Mouse (Mus musculus) right cerebral cortex, postnatal 14 days (tissue): ENCODE measurements around the gene Zranb1.

Source experiments
- DNase-seq: peaks from one replicate; pipeline ENCODE4 v3.0.0; 2022

The Zranb1 gene

GRCm38 (mm10) chr7:133003421-133003820 is 72.5 kb downstream of the Zranb1 start:
- DNase-seq: peak; percentile 88

DNA sequence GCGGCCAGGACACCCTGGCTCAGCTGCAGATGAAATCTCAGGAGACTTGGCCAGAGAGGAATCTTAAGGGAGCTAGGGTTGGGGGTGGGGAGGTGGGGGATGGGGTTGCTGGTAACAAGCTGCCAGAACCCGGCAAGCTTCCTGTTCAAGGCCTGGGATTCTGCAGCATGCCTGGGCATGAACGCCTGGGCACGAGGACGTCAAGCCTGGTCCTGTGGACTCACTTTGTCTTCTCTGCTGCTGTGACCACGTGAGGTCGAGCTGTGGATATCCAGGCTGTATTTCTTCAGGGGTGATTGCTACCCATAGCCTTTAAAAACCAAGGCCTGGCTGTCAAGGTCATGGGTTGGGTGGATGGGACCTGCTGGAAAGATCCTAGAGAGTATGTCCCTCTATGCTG is 74.8 kb downstream of the Zranb1 start:
- DNase-seq: no peak

- no peak for DNase-seq
Measured at GRCm38 (mm10) chr7:133007343-133007742, 76.4 kb downstream of the Zranb1 start.

- no peak for DNase-seq
Measured at GRCm38 (mm10) chr7:133008663-133009062, 77.7 kb downstream of the Zranb1 start.

DNA sequence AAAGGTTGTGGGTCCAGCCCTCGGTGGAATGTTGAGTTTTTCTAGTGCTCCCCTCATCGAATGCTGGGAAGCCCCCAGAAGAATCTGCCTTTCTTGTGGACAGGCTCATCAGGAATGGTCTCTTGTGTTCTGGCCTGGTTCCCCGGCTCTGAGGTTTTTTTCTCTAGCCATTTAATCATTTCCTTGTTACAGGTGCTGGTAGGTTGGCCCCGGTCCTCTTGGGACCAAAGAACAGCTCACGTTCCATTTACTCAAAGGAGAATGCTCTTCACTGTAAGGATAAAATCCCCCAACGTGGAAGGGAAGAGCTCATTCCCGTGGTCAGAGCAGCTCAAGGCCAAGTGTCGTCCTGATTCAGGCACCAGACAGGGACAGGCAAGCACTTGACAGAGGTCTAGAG is 78.7 kb downstream of the Zranb1 start:
- DNase-seq: no peak

GRCm38 (mm10) chr7:133010477-133010876 is 79.5 kb downstream of the Zranb1 start:
- DNase-seq: no peak

GRCm38 (mm10) chr7:133011191-133011590 is 80.2 kb downstream of the Zranb1 start:
- no peak for DNase-seq

GRCm38 (mm10) chr7:133011611-133012010 is 80.7 kb downstream of the Zranb1 start:
- no peak for DNase-seq

DNA sequence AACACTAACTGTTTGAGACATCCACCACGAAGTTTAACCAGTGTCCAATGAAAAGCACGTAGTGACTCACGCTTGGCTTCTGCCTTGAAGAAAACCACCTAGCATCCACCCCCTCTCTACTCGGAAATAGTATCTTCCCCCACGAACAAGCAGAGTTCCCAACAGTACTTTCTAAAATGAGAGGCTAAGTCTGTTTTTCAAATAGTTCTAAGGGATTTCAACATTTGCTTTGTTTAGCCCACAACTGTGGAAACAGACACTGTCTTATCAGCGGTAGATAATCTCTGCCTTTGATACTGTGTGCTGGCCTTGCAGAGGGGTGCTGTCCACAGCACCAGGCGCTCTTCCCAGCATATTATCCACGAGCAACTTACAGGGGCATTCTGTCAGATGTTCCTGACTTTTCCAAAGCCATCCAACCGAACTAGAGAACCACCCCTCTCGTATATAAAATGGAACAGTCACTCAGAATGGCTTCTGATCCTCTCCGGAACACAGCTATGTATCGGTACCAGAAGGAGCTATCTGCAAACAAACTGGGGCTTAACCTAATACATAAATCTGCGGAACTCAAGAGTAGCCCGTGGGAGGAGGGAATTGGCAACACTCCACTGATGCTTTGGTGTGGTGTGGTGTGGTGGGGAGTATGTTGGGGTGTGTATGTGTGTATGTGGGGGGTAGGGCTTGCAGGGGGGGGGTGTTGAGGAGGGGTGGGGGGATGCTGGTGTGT is 81.9 kb downstream of the Zranb1 start:
- no peak for DNase-seq

DNA sequence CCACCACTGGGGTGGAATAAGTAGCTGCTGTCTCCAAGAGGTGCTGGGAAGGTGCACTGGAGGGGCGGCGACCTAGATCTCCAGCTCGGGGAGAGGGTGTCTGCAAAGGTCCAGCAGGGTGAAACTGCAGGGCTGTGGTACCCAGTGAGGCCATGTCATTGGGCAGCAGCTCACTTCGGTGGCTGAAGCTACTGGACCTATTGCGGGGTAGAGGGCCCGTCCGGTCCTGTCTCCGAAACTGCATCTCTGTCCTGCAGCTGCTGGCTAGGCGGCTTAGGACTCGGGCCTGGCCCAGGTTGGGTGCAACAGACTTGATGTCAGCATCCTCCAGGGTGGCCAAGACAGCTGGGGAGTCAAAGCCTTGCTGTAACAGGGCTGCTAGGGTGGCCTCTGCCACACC is 83.0 kb downstream of the Zranb1 start:
- no peak for DNase-seq

DNA sequence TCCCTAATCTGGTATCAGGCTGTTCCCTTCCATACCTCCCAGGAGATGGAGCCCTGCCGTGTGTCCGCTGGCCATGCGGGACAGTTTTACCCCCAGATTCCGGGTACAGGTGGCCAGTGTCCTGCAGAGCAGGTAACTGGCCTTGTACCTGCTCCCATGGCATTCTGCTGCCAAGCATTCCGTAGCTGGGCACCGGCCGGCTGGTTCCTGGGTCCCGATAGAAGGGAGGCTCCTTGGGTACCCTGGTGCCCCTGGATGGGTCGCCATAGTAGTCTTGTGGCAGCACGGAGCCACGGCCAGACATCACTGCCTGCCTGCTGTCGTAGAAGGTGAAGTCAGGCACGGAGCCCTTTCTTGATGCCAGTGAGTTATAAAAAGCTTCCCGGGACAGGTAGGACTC is 83.7 kb downstream of the Zranb1 start:
- no peak for DNase-seq

GRCm38 (mm10) chr7:133015416-133016070 is 84.6 kb downstream of the Zranb1 start:
- no peak for DNase-seq

- DNase-seq: no peak
Measured at GRCm38 (mm10) chr7:133018961-133019360, 88.0 kb downstream of the Zranb1 start.

DNA sequence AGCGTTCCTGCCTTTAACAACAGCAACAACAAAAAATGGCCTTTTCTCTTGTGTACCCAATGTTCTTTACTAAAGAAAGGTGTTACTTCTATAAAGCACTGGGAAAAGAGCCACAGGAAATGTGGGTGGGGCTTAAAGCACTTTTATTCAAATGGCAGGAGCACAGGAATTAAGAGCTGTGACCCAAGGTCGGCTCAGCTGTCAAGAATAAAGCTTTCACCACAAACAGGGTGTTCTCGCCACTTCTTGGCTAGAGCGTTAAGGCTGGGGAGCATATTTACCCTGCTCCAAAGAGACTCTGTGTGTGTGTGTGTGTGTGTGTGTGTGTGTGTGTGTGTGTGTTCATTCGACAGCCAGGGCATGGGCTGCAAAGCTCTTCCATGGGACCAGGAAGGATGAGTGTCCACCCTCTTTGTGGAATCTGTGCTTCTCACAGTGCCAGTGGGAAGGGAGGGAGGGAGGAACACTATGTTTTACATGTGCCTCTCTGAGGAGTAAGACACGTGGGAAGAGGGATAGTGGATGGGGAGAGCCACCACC is 88.6 kb downstream of the Zranb1 start:
- DNase-seq: no peak

DNA sequence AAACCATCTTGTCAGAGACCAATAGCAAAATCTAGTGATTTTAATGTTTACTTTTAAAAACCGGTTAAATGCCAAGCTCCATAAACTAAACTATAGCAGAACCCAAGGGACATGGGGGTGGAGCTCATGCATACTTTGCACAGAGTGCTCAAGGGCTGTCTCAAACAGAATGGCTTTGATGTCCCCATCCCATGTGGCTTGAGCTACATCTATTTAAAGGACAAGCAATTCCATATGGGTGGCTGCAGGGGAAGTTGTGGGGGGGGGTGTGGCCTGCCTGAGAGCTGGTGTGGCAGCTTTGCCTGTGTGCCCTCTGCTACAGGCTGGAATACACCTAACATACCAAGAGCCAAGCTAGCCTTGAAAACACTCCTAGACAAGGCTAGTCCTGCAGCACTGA is 93.8 kb downstream of the Zranb1 start:
- no peak for DNase-seq

GRCm38 (mm10) chr7:133027930-133028329 is 97.0 kb downstream of the Zranb1 start:
- no peak for DNase-seq

- no peak for DNase-seq
Measured at GRCm38 (mm10) chr7:133029004-133029403, 98.1 kb downstream of the Zranb1 start.

- no peak for DNase-seq
Measured at GRCm38 (mm10) chr7:133029496-133030047, 98.6 kb downstream of the Zranb1 start.

DNA sequence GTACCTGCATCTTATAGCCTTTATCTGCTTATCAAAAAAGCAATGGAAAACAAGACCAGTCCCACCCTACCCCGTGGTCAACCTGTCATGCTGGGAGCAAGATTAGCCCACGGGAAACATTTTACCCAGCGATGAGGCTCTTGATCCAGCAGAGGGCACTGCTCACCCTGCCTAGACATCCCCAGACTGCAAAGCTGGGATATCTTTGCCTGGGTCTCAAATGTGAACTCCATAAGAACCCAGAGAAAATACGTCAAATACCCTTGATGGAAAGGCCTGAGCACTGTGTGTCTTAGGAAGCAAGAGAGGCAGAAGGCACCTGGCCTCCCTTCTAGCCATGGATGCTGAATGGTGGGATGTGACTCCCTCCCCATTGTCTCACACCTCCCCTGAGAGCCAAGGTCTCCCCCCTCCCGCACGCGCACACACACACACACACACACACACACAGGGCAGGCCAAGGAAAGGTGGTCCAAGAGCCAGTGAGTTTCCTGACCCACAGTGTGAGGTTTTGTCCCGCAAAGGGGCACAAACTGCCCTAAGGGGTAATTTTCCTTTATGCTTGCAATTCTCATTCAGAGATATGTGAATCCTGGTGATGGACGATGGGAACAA is 101.8 kb downstream of the Zranb1 start:
- DNase-seq: peak; percentile 61

GRCm38 (mm10) chr7:133035901-133036300 is 105.0 kb downstream of the Zranb1 start:
- DNase-seq: no peak
